Mouse (Mus musculus): Measurements from ENCODE around the gene Cma2. TPM values are rescaled to one million over a fixed set of nuclear protein-coding genes. Genes with fewer than 3 reads are reported as not detected.

Cma2 gene
- polyA plus RNA-seq, 1 experiment, result not detected

DNA sequence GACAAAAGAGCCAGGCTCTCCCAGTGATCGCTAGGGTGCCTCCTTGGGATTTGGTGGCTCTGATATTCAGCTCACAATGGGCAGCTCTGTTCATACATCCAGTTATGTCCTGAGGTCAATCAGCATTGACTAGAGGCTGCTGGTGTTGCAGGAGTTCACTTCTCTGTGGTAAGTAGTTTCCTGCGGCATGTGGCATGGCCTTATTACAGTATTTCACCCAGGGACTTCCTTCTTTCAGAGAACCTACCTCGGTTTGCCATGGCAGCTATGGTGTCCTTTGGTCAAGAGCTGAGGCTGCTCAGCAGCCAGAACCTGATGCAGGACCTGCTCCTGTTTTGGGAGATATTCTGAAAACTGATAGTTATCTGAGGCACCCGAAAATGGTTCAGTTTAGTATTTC lies 23.9 kb upstream of the Cma2 start:
- H3ac ChIP-seq (ENCODE audit: control insufficient read depth, insufficient read length, low read depth), result no peak overlapping the region
- TF ChIP-seq CTCF (IDR thresholded peaks at IDR 0.05; ENCODE audit: control insufficient read depth, insufficient read depth, insufficient read length) (no peak), MAX (IDR thresholded peaks at IDR 0.05) (no peak), FOSL1 (IDR thresholded peaks at IDR 0.05; ENCODE audit: insufficient read depth, low read length, poor library complexity, severe bottlenecking) (no peak), USF1 (IDR thresholded peaks at IDR 0.05; ENCODE audit: low read depth) (no peak), CEBPB (IDR thresholded peaks at IDR 0.05; ENCODE audit: low read depth) (no peak), MYOD1 (IDR thresholded peaks at IDR 0.05; ENCODE audit: control insufficient read depth, insufficient read length, low read depth) (no peak), MYOG (IDR thresholded peaks at IDR 0.05; ENCODE audit: control insufficient read depth, extremely low read depth, insufficient read length) (no peak)
- no peaks in the 10 kb centered on the region for H3K79me2 ChIP-seq (ENCODE audit: control insufficient read depth, insufficient read depth)
- H3K27me3 ChIP-seq (ENCODE audit: control insufficient read depth, insufficient read depth, insufficient read length), result no peaks in the 10 kb centered on the region
- H3K4me3 ChIP-seq (ENCODE audit: insufficient read depth, poor library complexity, severe bottlenecking), result no peak overlapping the region
- no peaks in the 10 kb centered on the region for H3K36me3 ChIP-seq (ENCODE audit: control insufficient read depth, insufficient read depth)
- no peaks in the 10 kb centered on the region for H3K79me3 ChIP-seq (ENCODE audit: low read depth)

DNA sequence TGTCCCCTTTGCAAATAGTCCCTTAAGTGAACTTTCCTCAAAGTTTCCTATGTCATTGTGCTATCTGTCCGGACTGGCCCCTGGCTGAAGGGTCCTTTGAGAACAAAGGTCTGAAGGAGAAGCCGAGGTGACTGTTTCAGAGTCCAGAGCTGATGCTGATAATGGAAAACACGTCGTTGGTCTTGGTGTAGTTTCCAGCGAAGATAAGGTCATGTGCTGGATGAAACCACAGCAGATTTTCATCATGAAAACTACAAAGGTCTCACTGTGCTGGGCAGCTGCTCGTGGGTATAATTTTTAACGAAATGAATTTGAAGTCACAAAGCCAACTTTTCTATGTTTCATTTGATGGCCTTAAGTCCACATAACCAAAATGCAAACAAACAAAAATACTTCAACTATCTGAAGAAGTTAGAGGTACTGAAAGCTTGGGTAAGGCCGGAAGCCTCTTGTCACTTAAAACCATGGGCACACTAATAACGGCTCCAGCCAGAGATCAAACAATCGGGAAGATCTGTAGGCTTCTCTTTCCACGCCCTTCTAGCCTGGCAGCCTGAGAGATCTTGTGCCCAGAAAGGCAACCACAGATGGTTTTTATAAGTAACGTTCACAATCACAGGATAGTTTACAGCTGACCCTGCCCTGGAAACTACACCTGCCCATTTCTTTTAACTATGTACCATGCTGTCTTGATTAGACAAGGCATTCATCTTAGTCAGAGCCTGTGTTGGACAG lies 21.4 kb upstream of the Cma2 start:
- H3K79me2 ChIP-seq (ENCODE audit: control insufficient read depth, insufficient read depth), result no peaks in the 10 kb centered on the region
- no peaks in the 10 kb centered on the region for H3K27me3 ChIP-seq (ENCODE audit: control insufficient read depth, insufficient read depth, insufficient read length)
- no peak overlapping the region for H3K4me3 ChIP-seq (ENCODE audit: insufficient read depth, poor library complexity, severe bottlenecking)
- no peak for TF ChIP-seq CTCF (IDR thresholded peaks at IDR 0.05; ENCODE audit: control insufficient read depth, insufficient read depth, insufficient read length)
- no peak for TF ChIP-seq CEBPB (IDR thresholded peaks at IDR 0.05; ENCODE audit: low read depth)
- H3K79me3 ChIP-seq (ENCODE audit: low read depth), result no peaks in the 10 kb centered on the region
- H3K36me3 ChIP-seq (ENCODE audit: control insufficient read depth, insufficient read depth), result no peaks in the 10 kb centered on the region
- H3ac ChIP-seq (ENCODE audit: control insufficient read depth, insufficient read length, low read depth), result no peak overlapping the region

DNA sequence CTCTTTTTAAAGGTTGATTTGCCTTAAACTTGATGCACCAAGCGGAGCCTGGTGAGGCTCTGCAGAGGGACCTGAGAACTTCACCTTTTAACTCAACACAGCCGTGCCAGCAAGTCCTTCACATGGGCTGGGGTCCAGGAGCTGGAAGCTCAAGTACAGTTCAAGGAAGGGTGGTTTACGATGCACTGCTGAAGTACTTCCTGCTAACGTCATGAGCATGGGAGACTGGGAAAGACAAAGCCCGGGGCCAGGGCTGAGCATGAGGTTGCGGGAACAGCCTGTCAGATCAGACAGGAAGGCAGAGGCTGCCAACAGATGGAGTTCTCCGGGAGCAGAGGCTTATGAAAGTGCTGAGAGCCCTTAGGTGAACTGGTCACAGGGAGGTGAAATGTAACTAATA lies 17.2 kb upstream of the Cma2 start:
- Histone ChIP-seq H3K27me3 (ENCODE audit: control insufficient read depth, insufficient read depth, insufficient read length) (no peaks in the 10 kb centered on the region), H3K79me2 (ENCODE audit: control insufficient read depth, insufficient read depth) (no peaks in the 10 kb centered on the region)
- TF ChIP-seq FOSL1 (IDR thresholded peaks at IDR 0.05; ENCODE audit: insufficient read depth, low read length, poor library complexity, severe bottlenecking), result no peak
- TF ChIP-seq MYOG (IDR thresholded peaks at IDR 0.05; ENCODE audit: control insufficient read depth, extremely low read depth, insufficient read length), result no peak
- no peak for TF ChIP-seq CEBPB (IDR thresholded peaks at IDR 0.05; ENCODE audit: low read depth)
- TF ChIP-seq USF1 (IDR thresholded peaks at IDR 0.05; ENCODE audit: low read depth), result no peak
- TF ChIP-seq MYOD1 (IDR thresholded peaks at IDR 0.05; ENCODE audit: control insufficient read depth, insufficient read length, low read depth), result no peak

DNA sequence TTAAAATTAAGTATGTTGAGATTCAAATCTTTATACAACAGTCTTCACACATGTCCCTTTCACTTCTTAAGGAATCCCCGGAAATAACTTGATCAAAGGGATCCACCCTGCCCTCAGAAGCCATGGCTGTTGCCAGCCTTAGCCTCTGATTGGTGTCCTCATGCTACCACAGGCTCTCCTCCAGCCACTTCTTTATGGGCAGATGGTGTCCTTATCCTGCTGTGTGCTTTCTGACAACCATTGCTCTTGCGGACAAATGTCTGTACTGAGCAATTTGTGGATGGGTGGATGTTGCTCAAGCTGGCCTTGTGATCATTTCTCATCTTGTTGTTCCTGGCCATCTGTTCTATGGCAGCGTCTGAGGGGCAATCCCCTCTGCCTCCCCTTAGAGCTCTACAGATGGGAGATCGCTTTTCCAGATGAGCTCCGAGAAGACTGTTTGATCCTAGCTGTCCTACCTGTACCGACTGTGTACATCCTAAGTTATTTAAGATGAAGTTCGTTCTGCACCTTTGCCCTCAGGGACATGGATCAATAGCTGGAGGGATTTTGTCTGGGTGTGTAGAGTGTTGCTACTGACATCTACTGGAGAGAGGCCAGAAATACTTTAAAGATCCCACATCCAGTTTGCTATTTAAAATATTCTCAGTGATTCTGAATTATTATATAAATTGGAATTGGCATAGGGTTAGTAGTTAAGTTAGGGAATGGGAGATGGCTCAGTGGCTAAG lies 10.5 kb upstream of the Cma2 start:
- TF ChIP-seq MAX (IDR thresholded peaks at IDR 0.05) (no peak), FOSL1 (IDR thresholded peaks at IDR 0.05; ENCODE audit: insufficient read depth, low read length, poor library complexity, severe bottlenecking) (no peak), USF1 (IDR thresholded peaks at IDR 0.05; ENCODE audit: low read depth) (no peak), MYOD1 (IDR thresholded peaks at IDR 0.05; ENCODE audit: control insufficient read depth, insufficient read length, low read depth) (no peak), MYOG (IDR thresholded peaks at IDR 0.05; ENCODE audit: control insufficient read depth, extremely low read depth, insufficient read length) (no peak), CTCF (IDR thresholded peaks at IDR 0.05; ENCODE audit: control insufficient read depth, insufficient read depth, insufficient read length) (no peak), CEBPB (IDR thresholded peaks at IDR 0.05; ENCODE audit: low read depth) (no peak)
- Histone ChIP-seq H3K36me3 (ENCODE audit: control insufficient read depth, insufficient read depth) (no peaks in the 10 kb centered on the region), H3K27me3 (ENCODE audit: control insufficient read depth, insufficient read depth, insufficient read length) (no peaks in the 10 kb centered on the region), H3K79me3 (ENCODE audit: low read depth) (no peaks in the 10 kb centered on the region), H3K79me2 (ENCODE audit: control insufficient read depth, insufficient read depth) (no peaks in the 10 kb centered on the region), H3K4me3 (ENCODE audit: insufficient read depth, poor library complexity, severe bottlenecking) (no peak overlapping the region), H3ac (ENCODE audit: control insufficient read depth, insufficient read length, low read depth) (no peak overlapping the region)

More for the DNA sequence above, 17.2 kb upstream of the Cma2 start:
- Histone ChIP-seq H3K36me3 (ENCODE audit: control insufficient read depth, insufficient read depth) (no peaks in the 10 kb centered on the region), H3K4me3 (ENCODE audit: insufficient read depth, poor library complexity, severe bottlenecking) (no peak overlapping the region), H3ac (ENCODE audit: control insufficient read depth, insufficient read length, low read depth) (no peak overlapping the region), H3K79me3 (ENCODE audit: low read depth) (no peaks in the 10 kb centered on the region)

DNA sequence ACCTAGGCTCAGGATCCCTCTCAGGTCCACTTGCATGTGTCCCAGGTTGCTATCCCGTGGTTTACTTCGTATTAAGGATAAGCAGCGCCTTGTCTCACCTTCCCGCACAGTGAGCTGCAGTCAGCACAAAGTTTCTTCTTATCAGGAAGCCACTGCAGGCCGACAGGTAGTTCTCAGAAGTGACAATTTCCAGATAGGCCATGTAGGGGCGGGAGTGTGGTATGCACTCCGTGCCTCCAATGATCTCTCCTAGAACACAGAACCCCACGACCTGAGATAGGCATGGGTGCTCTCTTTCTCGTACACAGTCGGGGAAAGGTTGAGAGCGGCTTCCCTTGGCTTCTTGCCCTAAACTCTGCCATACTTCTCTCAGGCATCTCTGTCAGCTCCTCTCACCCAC lies 7.2 kb upstream of the Cma2 start:
- no peak for TF ChIP-seq MYOG (IDR thresholded peaks at IDR 0.05; ENCODE audit: control insufficient read depth, extremely low read depth, insufficient read length)
- TF ChIP-seq MYOD1 (IDR thresholded peaks at IDR 0.05; ENCODE audit: control insufficient read depth, insufficient read length, low read depth), result no peak
- no peak for TF ChIP-seq MAX (IDR thresholded peaks at IDR 0.05)
- TF ChIP-seq FOSL1 (IDR thresholded peaks at IDR 0.05; ENCODE audit: insufficient read depth, low read length, poor library complexity, severe bottlenecking), result no peak
- TF ChIP-seq USF1 (IDR thresholded peaks at IDR 0.05; ENCODE audit: low read depth), result no peak
- no peak for TF ChIP-seq CEBPB (IDR thresholded peaks at IDR 0.05; ENCODE audit: low read depth)
- no peak for TF ChIP-seq CTCF (IDR thresholded peaks at IDR 0.05; ENCODE audit: control insufficient read depth, insufficient read depth, insufficient read length)

More for the DNA sequence above, 7.2 kb upstream of the Cma2 start:
- H3K4me3 ChIP-seq (ENCODE audit: insufficient read depth, poor library complexity, severe bottlenecking), result no peak overlapping the region
- no peaks in the 10 kb centered on the region for H3K27me3 ChIP-seq (ENCODE audit: control insufficient read depth, insufficient read depth, insufficient read length)
- no peaks in the 10 kb centered on the region for H3K36me3 ChIP-seq (ENCODE audit: control insufficient read depth, insufficient read depth)
- no peaks in the 10 kb centered on the region for H3K79me2 ChIP-seq (ENCODE audit: control insufficient read depth, insufficient read depth)
- H3ac ChIP-seq (ENCODE audit: control insufficient read depth, insufficient read length, low read depth), result no peak overlapping the region
- no peaks in the 10 kb centered on the region for H3K79me3 ChIP-seq (ENCODE audit: low read depth)

Measured in C2C12 (cell line).